Mouse (Mus musculus) C2C12 (cell line): ENCODE data around the gene 1700122O11Rik.

Experiments
- CTCF ChIP-seq: IDR thresholded peaks from one replicate; pipeline ENCODE4 v1.5.1; 2011; ENCODE audit not compliant: control insufficient read depth, insufficient read depth, insufficient read length
- MYOG ChIP-seq: IDR thresholded peaks from one replicate; pipeline ENCODE4 v1.6.1; 2011; ENCODE audit not compliant: control insufficient read depth, insufficient read length; ENCODE audit errors: extremely low read depth

GRCm38 (mm10) chr17:48067729-48068128, 29.6 kb upstream of the 1700122O11Rik start:
- TF ChIP-seq CTCF: no peak
- TF ChIP-seq MYOG: no peak
